Mouse (Mus musculus): Measurements from ENCODE around the gene Zfp804b. TPM values are rescaled to one million over a fixed set of nuclear protein-coding genes. Genes with fewer than 3 reads are reported as not detected.
"Not testable (repeated sequence)": the region's sequence is repeated elsewhere in the genome, so short reads cannot be mapped to it uniquely, and the experiment has no call there.

The Zfp804b gene
- total RNA-seq (2021), result not detected
- long read RNA-seq, experiment 1, result 0 reads
- long read RNA-seq, experiment 2, result 0 reads

DNA sequence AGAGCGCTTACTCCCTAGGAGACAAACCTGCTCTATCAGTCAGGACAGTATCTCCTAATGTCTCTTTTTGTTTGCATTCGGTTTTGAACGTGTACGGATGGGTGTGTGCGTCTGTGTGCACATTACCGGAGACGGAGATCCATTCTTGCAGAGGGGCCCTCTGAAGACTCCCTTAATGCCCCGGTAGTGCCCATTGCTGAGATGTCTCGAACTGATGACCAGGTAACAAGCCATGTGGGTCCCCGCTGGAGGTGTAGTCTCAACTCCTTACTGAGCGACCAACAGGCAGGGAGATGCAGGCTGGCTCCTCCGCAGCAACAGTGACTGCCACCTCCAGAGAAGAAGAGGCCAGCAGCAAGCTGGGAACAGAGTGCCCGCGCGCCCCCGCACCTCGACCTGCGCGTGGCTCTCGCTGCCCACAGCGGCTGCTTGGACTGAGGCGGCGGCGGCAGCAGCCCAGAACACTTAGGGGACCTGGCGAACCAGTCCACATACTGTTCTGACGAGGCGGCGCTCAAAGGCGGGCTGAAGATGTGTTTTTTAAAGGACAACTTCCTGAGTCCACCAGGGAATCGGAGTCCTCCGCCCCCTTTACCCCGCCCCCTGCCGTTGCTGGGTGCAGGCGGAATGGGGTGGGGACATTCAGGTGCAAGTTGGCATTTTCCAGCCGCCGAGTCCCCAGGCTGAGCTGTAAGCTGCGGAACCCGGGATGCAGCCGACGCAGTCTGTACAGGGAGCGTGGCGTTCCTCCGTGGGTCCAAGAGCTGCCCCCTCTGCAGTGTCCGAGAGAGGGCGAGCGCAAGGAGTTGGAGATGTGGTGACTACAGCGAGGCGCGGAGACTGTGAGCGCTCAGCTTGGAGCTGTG, at the start of gene Zfp804b:
Zfp804b (minus strand) TSS at position 612 of the 866 bp plus-strand sequence.
- DNase-seq, result peak; percentile 13
- no peak within 1 kb of the TSS for H3K27ac ChIP-seq
- H3K4me3 ChIP-seq, result peak within 1 kb of the TSS; percentile 64
- intact Hi-C loops (cut with DNase I), result no loop called here
- TF ChIP-seq CTCF (IDR thresholded peaks at IDR 0.05), result no peak; the same call in 1 of the 2 replicates

DNA sequence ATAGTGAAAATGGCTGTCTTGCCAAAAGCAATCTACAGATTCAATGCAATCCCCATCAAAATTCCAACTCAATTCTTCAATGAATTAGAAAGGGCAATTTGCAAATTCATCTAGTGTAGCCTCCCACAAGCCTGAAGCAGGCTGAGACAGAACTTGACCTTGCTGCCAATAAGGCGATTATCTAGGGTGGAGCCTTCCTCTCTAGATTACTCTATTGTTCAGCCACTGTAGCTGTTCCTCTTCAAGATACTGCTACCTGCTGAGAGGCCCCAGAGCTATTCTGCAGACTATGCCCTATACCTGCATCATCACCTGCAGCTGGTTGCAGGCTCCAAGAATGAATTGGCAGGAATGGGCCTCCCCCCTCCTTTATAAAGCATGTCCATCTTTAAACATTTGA, 20.1 kb upstream of the Zfp804b start:
- H3K27ac ChIP-seq; intact Hi-C loops (cut with DNase I); DNase-seq; H3K4me3 ChIP-seq: not testable (repeated sequence)

DNA sequence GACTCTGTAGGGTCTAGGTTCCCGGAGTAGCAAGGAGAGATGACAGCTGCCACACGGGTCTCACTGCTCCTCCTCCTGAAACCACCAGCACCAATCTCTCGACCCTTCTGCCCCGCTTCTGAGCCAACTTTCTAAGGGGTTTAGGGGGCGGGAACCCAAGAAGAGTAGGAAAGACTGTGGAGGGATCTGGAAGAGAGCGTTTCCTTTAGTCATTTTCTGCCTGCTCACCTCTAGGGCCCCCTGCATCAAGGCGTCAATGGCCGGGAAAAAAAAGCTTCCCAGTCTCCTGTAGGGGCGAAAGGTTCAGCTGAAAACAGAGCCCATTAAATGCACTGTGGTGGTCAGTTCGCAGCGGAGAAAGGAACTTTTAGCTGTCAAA, 444 bp upstream of the Zfp804b start:
- Histone ChIP-seq H3K27ac (no peak overlapping the region), H3K4me3 (peak overlapping the region; percentile 64)
- DNase-seq, result no peak
- intact Hi-C loops (cut with DNase I), result no loop called here
- TF ChIP-seq CTCF (IDR thresholded peaks at IDR 0.05), result no peak

DNA sequence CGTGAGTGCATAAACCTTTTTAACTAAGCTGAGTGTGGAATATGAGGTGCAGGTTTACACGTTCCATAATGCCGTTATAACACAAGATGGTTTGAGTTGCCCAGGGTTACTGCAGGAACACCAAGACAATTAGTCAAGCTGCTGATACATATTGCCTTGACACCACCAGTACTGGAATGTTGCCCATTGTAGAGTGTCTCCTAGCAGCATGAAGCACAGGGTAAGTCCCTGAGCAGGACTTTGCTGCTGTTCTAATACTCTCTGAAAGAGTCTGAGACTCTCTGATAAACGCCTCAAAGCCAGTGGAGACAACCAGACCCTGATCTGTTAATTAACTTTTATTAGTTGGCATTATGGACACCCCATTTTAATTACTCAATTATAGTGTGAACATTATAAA, 19.0 kb downstream of the Zfp804b start:
- no peak overlapping the region for H3K27ac ChIP-seq
- no peak for DNase-seq
- TF ChIP-seq CTCF (IDR thresholded peaks at IDR 0.05), result no peak
- intact Hi-C loops (cut with DNase I), result no loop called here
- H3K4me3 ChIP-seq, result no peak overlapping the region

DNA sequence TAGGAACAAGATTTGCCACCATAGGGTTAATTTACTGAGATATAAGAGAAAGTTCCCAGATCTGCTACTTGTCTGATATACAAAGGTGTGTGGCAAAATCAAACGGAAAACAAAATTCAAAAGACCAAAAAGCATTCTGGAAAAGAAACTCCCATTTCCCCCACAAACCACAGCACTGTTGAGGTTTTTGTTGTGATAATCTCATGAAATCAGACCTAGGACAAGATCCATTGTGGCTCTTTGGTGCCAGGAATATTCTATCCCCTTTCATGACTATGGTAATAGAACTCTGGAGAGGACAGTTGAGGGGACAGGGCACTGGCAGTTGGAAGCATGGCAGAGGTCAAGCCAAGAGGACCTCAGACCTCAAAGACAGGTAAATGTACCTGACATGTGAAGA, 40.7 kb downstream of the Zfp804b start, which contains the start of gene Tex47:
Tex47 (plus strand) TSS at position 301 of the 400 bp plus-strand sequence.
- TF ChIP-seq CTCF (IDR thresholded peaks at IDR 0.05), result no peak
- intact Hi-C loops (cut with DNase I), result no loop called here
- DNase-seq, result no peak
- H3K27ac ChIP-seq, result no peak within 1 kb of the TSS
- H3K4me3 ChIP-seq, result no peak within 1 kb of the TSS

DNA sequence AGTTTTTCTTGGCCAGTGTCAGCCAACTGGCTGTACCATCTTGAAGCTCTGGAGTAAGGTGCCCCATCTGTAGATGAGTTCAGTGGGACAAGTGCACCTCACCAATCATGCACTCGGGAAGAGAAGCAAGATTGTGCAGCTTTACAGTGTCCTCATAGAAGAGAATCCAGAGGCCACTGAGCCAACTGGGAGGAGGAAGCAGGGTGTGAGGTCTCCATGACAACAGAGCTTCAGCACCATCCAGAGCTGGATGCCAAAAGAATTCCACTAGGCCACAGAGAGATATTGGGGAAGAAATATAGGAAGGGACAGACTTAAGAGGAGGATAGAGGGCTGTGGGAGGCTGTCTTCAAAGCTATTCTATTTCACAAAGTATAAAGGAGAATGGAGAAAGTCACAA, 41.6 kb downstream of the Zfp804b start:
- no peak for DNase-seq
- Histone ChIP-seq H3K27ac (no peak overlapping the region), H3K4me3 (no peak overlapping the region)
- no peak for TF ChIP-seq CTCF (IDR thresholded peaks at IDR 0.05)
- intact Hi-C loops (cut with DNase I), result no loop called here

DNA sequence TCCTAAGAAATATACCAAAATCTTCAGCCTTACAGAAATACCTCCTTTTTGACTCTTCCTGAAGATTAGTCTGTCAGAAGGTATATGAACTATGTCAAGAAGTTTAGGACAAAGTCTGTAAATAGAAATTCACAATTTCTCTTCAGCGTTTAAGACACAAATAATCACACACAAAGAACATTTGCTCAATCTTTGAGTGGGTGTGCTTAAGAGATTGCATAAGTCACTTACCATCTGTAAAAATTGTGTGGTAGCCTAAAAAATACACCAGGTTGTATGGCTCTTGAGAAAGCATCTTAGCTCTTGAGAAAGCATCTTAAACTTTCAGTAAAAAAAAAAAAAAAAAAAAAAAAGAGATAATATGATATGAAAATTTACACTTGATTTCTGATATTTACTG, 60.2 kb downstream of the Zfp804b start:
- no peak for DNase-seq
- no peak overlapping the region for H3K4me3 ChIP-seq
- no peak overlapping the region for H3K27ac ChIP-seq
- TF ChIP-seq CTCF (IDR thresholded peaks at IDR 0.05), result no peak
- intact Hi-C loops (cut with DNase I), result no loop called here

DNA sequence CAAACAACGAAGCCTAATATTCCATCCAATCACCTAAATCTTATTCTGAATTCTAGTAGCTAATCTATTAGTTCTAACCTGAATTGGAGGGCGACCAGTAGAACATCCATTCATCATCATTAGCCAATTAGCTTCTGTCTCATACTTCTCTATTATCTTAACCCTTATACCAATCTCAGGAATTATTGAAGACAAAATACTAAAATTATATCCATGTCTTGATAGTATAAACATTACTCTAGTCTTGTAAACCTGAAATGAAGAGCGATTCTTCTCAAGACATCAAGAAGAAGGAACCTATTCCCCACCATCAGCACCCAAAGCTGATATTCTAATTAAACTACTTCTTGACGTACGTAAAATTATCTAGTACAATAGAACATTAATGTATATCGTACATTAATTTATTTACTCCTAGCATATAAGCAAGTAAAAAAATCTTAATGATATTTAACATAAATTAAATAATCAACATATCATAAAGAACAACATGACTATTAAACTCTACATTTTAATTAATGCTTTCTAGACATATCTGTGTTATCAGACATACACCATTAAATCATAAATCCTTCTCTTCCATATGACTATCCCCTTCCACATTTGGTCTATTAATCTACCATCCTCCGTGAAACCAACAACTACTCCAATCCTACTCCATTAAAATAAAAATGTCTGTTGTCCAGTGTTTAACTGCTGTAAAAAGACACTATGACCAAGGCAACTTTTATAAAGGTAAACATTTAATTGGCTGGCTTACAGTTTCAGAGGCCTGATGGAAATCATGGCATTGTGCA, 67.7 kb downstream of the Zfp804b start:
- no peak for TF ChIP-seq CTCF (IDR thresholded peaks at IDR 0.05)
- H3K27ac ChIP-seq, result no peak overlapping the region
- no peak overlapping the region for H3K4me3 ChIP-seq
- DNase-seq, result no peak
- intact Hi-C loops (cut with DNase I), result no loop called here

DNA sequence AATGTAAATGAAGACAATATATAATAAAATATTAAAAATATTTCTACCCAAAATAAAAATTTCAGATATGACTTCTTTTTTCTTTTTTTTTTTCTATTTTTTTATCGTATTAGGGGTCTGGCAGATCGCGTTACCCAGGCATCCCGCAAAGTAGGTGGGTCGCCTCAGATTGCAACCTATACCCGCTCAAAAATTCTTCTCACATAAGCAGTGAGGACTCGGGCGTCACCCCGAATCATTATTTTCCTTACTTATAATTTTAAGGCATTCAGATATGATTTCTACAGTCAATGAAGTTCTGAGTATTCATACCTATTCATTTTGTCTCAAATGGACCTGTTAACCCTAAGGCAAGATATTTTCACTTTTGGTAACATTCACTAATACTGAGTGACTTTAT, 167.0 kb downstream of the Zfp804b start:
- no peak for DNase-seq
- intact Hi-C loops (cut with DNase I), result no loop called here
- Histone ChIP-seq H3K4me3 (no peak overlapping the region), H3K27ac (no peak overlapping the region)
- no peak for TF ChIP-seq CTCF (IDR thresholded peaks at IDR 0.05)

DNA sequence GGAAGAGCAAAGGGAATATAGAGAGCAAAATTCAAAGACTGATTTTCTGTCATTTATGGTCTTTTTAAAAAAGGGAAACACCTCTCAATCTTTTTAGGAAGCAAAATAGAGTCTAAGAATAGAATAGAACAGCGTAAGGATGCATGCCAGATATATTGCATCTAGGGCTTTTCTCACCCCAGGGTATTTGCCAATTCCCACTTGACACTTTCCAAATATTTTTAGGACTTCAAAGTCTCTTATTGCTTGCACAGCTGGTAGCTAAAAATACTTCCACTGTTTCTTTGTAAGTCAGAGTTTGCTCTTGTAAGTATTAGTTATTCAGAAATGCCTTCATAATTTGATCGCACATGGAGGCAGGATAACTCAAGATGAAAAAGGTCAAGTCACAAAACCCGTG, 204.9 kb downstream of the Zfp804b start:
- Histone ChIP-seq H3K27ac (no peak overlapping the region), H3K4me3 (no peak overlapping the region)
- TF ChIP-seq CTCF (IDR thresholded peaks at IDR 0.05), result no peak
- intact Hi-C loops (cut with DNase I), result no loop called here
- DNase-seq, result no peak

DNA sequence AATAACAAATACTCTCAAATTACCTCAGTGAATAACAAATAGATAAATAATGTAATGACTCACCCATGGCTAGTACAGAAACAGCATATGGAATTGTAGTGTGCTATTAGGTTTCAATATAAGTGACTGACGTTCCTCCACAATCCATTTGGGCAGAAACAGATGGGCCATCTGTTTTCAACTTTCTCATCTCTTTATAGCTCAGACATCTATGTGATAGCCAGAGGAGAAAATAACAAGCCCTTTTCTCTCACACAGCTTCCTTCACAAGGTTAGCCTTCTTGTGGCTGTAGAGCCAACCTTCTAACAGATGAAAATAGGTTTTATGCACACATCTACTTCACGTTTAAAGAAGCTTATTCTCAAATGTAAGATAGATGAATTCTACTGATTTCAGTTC, 242.2 kb downstream of the Zfp804b start:
- no peak for TF ChIP-seq CTCF (IDR thresholded peaks at IDR 0.05)
- no peak for DNase-seq

DNA sequence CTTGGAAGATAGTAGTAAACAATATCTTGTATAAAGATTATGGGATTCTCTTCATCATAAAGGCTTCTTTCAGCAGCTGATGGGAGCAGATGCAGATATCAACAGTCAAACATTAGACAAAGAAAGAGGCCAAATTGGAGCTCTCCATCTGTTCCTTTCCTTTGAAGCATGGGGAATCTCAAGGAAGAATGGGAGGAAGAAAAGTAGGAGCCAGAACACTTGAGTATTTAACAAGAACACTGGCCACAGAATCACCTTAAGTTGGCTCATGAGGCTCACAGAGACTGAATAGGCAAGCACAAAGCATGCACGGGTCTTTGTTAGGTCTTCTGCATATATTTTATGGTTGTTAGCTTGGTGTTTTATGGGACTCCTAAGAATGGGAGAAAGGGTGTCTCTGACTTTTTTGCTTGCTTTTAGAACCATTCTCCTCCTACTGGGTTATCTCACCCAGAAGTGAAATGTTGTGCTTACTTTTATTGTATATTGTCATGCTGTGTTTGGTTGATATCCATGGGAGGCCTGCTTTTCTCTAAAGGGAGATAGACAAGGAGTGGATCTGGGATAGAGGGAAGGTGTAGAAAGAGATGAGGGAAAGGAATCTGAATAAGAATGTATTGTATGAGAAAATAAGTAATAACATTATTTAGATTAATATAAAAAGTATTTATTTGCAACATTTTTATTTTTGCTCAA, 270.5 kb downstream of the Zfp804b start:
- no peak for DNase-seq
- TF ChIP-seq CTCF (IDR thresholded peaks at IDR 0.05), result no peak
- Histone ChIP-seq H3K27ac (no peak overlapping the region), H3K4me3 (no peak overlapping the region)
- intact Hi-C loops (cut with DNase I), result no loop called here

More for the DNA sequence above, 242.2 kb downstream of the Zfp804b start:
- no peak overlapping the region for H3K27ac ChIP-seq
- intact Hi-C loops (cut with DNase I), result no loop called here
- H3K4me3 ChIP-seq, result no peak overlapping the region

DNA sequence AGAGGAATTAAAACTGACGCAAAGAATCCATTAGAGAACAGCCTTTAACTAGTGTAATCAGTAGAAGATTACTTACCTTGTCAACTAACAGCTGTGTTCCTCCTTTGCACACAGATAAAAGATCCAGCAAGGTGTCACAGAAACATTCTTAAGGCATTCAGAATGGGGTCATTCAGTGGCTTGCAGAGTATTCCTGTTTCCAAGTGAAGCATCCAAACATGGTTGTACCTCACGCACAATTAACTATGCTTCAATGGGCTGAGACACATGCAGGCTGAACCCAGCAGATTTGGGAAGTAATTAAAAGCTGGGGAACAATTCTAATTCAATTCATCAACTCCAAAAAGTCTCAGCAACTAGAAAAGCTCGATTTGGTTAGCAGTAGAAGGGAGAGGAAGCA, 337.1 kb downstream of the Zfp804b start:
- Histone ChIP-seq H3K27ac (no peak overlapping the region), H3K4me3 (no peak overlapping the region)
- no peak for DNase-seq
- TF ChIP-seq CTCF (IDR thresholded peaks at IDR 0.05), result no peak
- intact Hi-C loops (cut with DNase I), result no loop called here
